Mouse (Mus musculus) liver, embryonic 12.5 days (tissue): Measurements from ENCODE around the gene Flot1. TPM values are rescaled to one million over a fixed set of nuclear protein-coding genes. Genes with fewer than 3 reads are reported as not detected.

Experiments
- ATAC-seq: fragments of 200-750 bp; cut with Nextera tagmentation; 2 replicates; pipeline ENCODE4 v1.8.0; 2017; ENCODE audit warnings: moderate number of reproducible peaks, mild to moderate bottlenecking, moderate library complexity
- H3K27ac ChIP-seq: fragments of 300-500 bp; sonication (generic); 2 replicates; pipeline ENCODE4 v1.5.1; 2016; ENCODE audit warnings: mild to moderate bottlenecking
- H3K27me3 ChIP-seq: fragments of 300-500 bp; sonication (generic); replicated peaks from 2 replicates; pipeline ENCODE4 v1.6.1; 2016; ENCODE audit warnings: mild to moderate bottlenecking, moderate library complexity
- H3K36me3 ChIP-seq: fragments of 300-500 bp; sonication (generic); 2 replicates; pipeline ENCODE4 v1.6.1; 2016; ENCODE audit warnings: mild to moderate bottlenecking, moderate library complexity
- H3K4me1 ChIP-seq: fragments of 300-500 bp; sonication (generic); 2 replicates; pipeline ENCODE4 v1.6.1; 2016
- H3K4me2 ChIP-seq: fragments of 300-500 bp; sonication (generic); 2 replicates; pipeline ENCODE4 v1.6.1; 2016; ENCODE audit warnings: mild to moderate bottlenecking, moderate library complexity
- H3K4me3 ChIP-seq: fragments of 300-500 bp; sonication (generic); 2 replicates; pipeline ENCODE4 v1.5.1; 2016; ENCODE audit warnings: mild to moderate bottlenecking, moderate library complexity
- H3K9ac ChIP-seq: fragments of 300-500 bp; sonication (generic); 2 replicates; pipeline ENCODE4 v1.6.1; 2016; ENCODE audit warnings: mild to moderate bottlenecking, moderate library complexity
- H3K9me3 ChIP-seq: fragments of 300-500 bp; sonication (generic); replicated peaks from 2 replicates; pipeline ENCODE4 v1.6.1; 2016; ENCODE audit warnings: mild to moderate bottlenecking, moderate library complexity
- WGBS: fragments of 180-500 bp; shearing (Covaris S2); methylation state at CpG from one replicate; pipeline ENCODE4 v1.1.7; 2016; ENCODE audit not compliant: insufficient replicate concordance; 5-methylcytosine and 5-hydroxymethylcytosine counted together
- polyA plus RNA-seq: library from polyadenylated mRNA; unstranded; fragments of >200 nt; fragmentation: Nextera tagmentation; extraction: Ambion mirVana; gene quantifications from 2 replicates; pipeline ENCODE4 v1.2.1, GENCODE M21; 2016

Gene Flot1
- polyA plus RNA-seq, 1 experiment from 2014 or later = 43.1 TPM

- ATAC-seq = no peak
- Histone ChIP-seq H3K4me3 (no peak overlapping the region), H3K4me1 (peaks cover 39% of the 10 kb centered on the region), H3K9me3 (no peaks in the 10 kb centered on the region), H3K9ac (no peak overlapping the region), H3K36me3 (no peaks in the 10 kb centered on the region), H3K4me2 (no peak overlapping the region), H3K27me3 (no peaks in the 10 kb centered on the region), H3K27ac (peak overlapping the region; percentile 18; the same call in 1 of the 2 replicates)
- WGBS = 72% methylated on average over 6 of the region's 6 CpGs
Measured at GRCm38 (mm10) chr17:35812736-35813135, 10.3 kb upstream of the Flot1 start.

DNA sequence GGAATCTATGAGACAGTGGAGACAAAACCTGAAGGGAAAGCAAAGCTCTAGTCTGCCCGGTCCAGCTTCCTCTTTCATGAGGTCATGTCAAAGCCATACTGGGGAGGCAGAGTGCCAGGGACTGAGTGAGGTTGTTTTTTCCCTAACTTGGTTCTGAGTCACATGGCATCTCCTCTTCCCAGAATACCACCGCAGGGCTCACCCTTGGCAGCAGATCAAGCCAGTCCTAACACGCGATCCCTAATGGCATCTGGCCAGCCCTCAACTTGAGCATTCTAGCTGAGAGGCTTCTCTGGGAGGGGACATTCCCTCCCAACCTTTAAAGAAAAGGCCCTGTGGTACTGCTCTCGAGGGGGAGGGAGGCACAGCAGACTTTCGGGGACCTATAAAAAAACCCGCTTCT lies 9.8 kb upstream of the Flot1 start:
- H3K27me3 ChIP-seq = no peaks in the 10 kb centered on the region
- WGBS = 69% methylated on average over 7 of the region's 7 CpGs
- H3K9ac ChIP-seq = no peak overlapping the region
- 0 out of 2 replicates have a peak, but pooled peaks have one; percentile 16 for ATAC-seq
- peak overlapping the region; percentile 18; the same call in 1 of the 2 replicates for H3K27ac ChIP-seq
- no peaks in the 10 kb centered on the region for H3K9me3 ChIP-seq
- no peaks in the 10 kb centered on the region for H3K36me3 ChIP-seq
- H3K4me1 ChIP-seq = peaks cover 39% of the 10 kb centered on the region
- H3K4me2 ChIP-seq = no peak overlapping the region
- H3K4me3 ChIP-seq = no peak overlapping the region

DNA sequence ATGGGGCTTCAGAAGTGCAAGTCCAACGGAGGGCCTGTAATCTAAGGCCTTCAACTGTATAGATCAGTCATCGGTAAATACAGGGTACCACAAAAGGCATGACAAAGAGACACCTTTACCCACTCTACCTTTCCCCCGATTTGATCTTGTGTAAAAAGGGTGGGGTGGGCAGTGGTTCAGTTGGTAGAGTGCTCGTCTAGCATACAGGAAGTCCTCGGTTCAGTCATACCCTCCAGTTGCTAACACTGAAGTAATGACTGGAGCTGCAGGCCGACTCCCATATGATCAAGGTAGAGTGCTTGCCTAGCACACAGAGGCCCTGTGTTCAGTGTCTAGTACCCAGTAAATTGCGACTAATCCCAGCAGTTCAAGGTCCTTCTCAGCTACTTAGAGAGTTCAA lies 9.4 kb upstream of the Flot1 start:
- 55% methylated on average over 7 of the region's 7 CpGs for WGBS
- no peak overlapping the region for H3K9ac ChIP-seq
- no peak overlapping the region for H3K27ac ChIP-seq
- no peak overlapping the region for H3K4me3 ChIP-seq
- no peak for ATAC-seq
- H3K9me3 ChIP-seq = no peaks in the 10 kb centered on the region
- no peaks in the 10 kb centered on the region for H3K27me3 ChIP-seq
- H3K36me3 ChIP-seq = no peaks in the 10 kb centered on the region
- H3K4me2 ChIP-seq = no peak overlapping the region
- peaks cover 39% of the 10 kb centered on the region for H3K4me1 ChIP-seq

DNA sequence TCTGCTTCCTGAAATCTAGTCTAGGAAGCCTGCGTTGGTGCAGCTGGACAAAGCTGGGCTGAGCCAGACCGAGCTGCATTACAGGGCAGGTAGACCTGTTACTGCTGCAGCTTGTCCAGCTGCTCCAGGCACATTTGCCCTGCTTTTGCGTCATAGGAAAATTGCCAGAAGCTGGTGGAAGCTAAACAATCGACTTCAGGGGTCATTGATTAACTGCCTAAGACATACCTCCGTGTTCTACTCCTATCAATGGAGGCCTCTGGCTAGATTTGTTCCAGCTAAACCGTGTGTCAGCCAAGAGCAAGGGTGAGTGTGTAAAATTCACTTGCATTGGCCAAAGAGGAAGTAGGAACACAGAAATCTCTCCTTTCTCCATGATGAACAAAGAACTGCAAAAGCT lies 8.4 kb upstream of the Flot1 start:
- Histone ChIP-seq H3K4me3 (no peak overlapping the region), H3K27ac (no peak overlapping the region), H3K27me3 (no peaks in the 10 kb centered on the region), H3K9ac (no peak overlapping the region), H3K4me1 (peaks cover 44% of the 10 kb centered on the region), H3K4me2 (no peak overlapping the region), H3K9me3 (no peaks in the 10 kb centered on the region), H3K36me3 (no peaks in the 10 kb centered on the region)
- ATAC-seq = no peak
- 58% methylated on average over 6 of the region's 6 CpGs for WGBS

- ATAC-seq = no peak
- Histone ChIP-seq H3K9me3 (no peaks in the 10 kb centered on the region), H3K36me3 (no peaks in the 10 kb centered on the region), H3K27ac (no peak overlapping the region), H3K4me3 (no peak overlapping the region), H3K27me3 (no peaks in the 10 kb centered on the region), H3K4me1 (peaks cover 54% of the 10 kb centered on the region), H3K9ac (no peak overlapping the region), H3K4me2 (no peak overlapping the region)
- 61% methylated on average over 7 of the region's 7 CpGs for WGBS
Measured at GRCm38 (mm10) chr17:35815836-35816235, 7.2 kb upstream of the Flot1 start.

DNA sequence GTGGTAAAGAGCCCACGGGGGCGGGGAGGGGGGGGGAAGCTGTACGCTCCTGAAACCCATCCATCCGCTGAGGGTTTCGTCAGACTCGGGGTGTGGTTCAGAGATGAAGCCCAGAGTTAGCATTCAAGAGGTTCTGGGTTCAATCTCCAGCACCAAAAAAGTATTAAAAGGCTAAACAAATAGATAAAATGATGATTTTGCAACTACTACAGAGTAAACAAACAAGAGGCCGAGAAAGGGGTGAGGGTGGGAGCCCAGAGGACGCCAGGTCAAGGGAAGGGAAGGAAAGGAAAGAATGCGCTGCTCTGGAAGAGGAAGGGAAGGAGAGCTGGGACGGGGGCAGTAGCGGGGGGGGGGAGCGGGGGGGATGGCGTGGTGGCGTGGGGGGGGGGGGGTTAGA lies 6.3 kb upstream of the Flot1 start:
- H3K27ac ChIP-seq = no peak overlapping the region
- no peaks in the 10 kb centered on the region for H3K9me3 ChIP-seq
- no peak overlapping the region for H3K4me3 ChIP-seq
- peaks cover 55% of the 10 kb centered on the region for H3K4me1 ChIP-seq
- no peak for ATAC-seq
- no peaks in the 10 kb centered on the region for H3K36me3 ChIP-seq
- H3K9ac ChIP-seq = no peak overlapping the region
- H3K27me3 ChIP-seq = no peaks in the 10 kb centered on the region
- 45% methylated on average over 11 of the region's 14 CpGs for WGBS
- H3K4me2 ChIP-seq = no peak overlapping the region

- Histone ChIP-seq H3K4me2 (no peak overlapping the region), H3K27me3 (no peaks in the 10 kb centered on the region), H3K27ac (no peak overlapping the region), H3K4me1 (peaks cover 59% of the 10 kb centered on the region), H3K4me3 (no peak overlapping the region), H3K36me3 (no peaks in the 10 kb centered on the region), H3K9me3 (no peaks in the 10 kb centered on the region), H3K9ac (no peak overlapping the region)
- no peak for ATAC-seq
- 68% methylated on average over 10 of the region's 10 CpGs for WGBS
Measured at GRCm38 (mm10) chr17:35817226-35817625, 5.8 kb upstream of the Flot1 start.

- H3K4me2 ChIP-seq = peak overlapping the region; percentile 95
- H3K9ac ChIP-seq = no peak overlapping the region
- 28% methylated on average over 5 of the region's 5 CpGs for WGBS
- no peaks in the 10 kb centered on the region for H3K9me3 ChIP-seq
- peak overlapping the region; percentile 97 for H3K27ac ChIP-seq
- H3K4me3 ChIP-seq = no peak overlapping the region
- ATAC-seq = no peak
- H3K27me3 ChIP-seq = no peaks in the 10 kb centered on the region
- peaks cover 70% of the 10 kb centered on the region for H3K4me1 ChIP-seq
- peaks cover 5% of the 10 kb centered on the region for H3K36me3 ChIP-seq
Measured at GRCm38 (mm10) chr17:35820111-35820510, 2.9 kb upstream of the Flot1 start.

DNA sequence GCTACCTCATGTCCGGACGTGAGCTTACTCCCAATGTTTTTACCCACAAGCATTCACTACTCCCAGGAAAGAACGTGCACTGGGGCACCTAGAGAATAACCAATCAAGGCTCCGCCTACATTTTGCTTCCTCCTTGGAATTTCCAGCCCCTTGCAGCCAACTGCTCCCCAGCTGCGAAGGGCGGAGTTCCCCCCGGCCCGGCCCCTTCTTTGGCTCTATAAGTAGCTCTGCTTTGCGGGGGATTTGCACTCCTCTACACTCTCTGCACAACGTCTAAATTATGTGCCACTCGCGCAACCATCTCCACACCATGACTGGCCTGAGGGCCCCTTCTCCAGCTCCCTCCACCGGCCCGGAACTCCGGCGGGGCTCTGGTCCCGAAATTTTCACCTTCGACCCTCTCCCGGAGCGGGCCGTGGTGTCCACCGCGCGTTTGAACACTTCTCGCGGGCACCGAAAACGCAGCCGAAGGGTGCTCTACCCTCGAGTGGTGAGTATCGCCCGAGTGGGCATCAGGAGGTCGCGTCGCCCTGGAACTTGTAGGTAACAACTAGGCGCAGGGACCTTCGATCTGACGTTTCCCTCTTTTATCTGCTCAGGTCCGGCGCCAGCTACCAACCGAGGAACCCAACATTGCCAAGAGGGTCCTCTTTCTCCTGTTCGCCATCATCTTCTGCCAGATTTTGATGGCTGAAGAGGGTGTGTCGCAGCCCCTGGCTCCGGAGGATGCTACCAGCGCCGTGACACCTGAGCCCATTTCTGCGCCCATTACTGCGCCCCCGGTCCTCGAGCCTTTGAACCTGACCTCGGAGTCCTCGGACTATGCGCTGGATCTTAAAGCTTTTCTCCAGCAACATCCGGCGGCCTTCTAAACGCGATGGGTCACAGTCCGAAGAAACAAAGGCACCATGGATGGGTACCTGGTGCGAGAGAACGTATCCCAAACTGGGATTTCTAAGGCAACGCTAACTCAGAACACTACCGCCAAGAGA lies 1.3 kb upstream of the Flot1 start, which contains the start of gene Ier3:
TSS of gene Ier3 (plus strand) at position 246 of the 992 bp plus-strand sequence.
- peak within 1 kb of the TSS; percentile 81 for H3K4me3 ChIP-seq
- H3K9me3 ChIP-seq = no peaks in the 10 kb centered on the region
- peak; percentile 43 for ATAC-seq
- H3K27ac ChIP-seq = peak within 1 kb of the TSS; percentile 97
- peak within 1 kb of the TSS; percentile 85 for H3K9ac ChIP-seq
- H3K27me3 ChIP-seq = no peaks in the 10 kb centered on the region
- under 1% methylated on average over 62 of the region's 62 CpGs for WGBS
- peak within 1 kb of the TSS; percentile 95 for H3K4me2 ChIP-seq
- peaks cover 21% of the 10 kb centered on the region for H3K36me3 ChIP-seq
- H3K4me1 ChIP-seq = peaks cover 72% of the 10 kb centered on the region

- Histone ChIP-seq H3K9ac (peak overlapping the region; percentile 85), H3K4me3 (peak overlapping the region; percentile 81), H3K4me2 (peak overlapping the region; percentile 95), H3K27me3 (no peaks in the 10 kb centered on the region), H3K36me3 (peaks cover 29% of the 10 kb centered on the region), H3K9me3 (no peaks in the 10 kb centered on the region), H3K27ac (peak overlapping the region; percentile 97), H3K4me1 (peaks cover 70% of the 10 kb centered on the region)
- 0% methylated on average over 11 of the region's 11 CpGs for WGBS
- peak; percentile 0; the same call in 1 of the 2 replicates for ATAC-seq
Measured at GRCm38 (mm10) chr17:35822564-35822963, 466 bp upstream of the Flot1 start.

- Histone ChIP-seq H3K36me3 (peaks cover 41% of the 10 kb centered on the region), H3K4me3 (peak overlapping the region; percentile 81), H3K9ac (peak overlapping the region; percentile 85), H3K4me1 (peaks cover 73% of the 10 kb centered on the region), H3K27ac (peak overlapping the region; percentile 97), H3K27me3 (no peaks in the 10 kb centered on the region), H3K4me2 (peak overlapping the region; percentile 95), H3K9me3 (no peaks in the 10 kb centered on the region)
- ATAC-seq = no peak
- WGBS = 60% methylated on average over 7 of the region's 7 CpGs
Measured at GRCm38 (mm10) chr17:35824402-35824801, 1.4 kb downstream of the Flot1 start.

DNA sequence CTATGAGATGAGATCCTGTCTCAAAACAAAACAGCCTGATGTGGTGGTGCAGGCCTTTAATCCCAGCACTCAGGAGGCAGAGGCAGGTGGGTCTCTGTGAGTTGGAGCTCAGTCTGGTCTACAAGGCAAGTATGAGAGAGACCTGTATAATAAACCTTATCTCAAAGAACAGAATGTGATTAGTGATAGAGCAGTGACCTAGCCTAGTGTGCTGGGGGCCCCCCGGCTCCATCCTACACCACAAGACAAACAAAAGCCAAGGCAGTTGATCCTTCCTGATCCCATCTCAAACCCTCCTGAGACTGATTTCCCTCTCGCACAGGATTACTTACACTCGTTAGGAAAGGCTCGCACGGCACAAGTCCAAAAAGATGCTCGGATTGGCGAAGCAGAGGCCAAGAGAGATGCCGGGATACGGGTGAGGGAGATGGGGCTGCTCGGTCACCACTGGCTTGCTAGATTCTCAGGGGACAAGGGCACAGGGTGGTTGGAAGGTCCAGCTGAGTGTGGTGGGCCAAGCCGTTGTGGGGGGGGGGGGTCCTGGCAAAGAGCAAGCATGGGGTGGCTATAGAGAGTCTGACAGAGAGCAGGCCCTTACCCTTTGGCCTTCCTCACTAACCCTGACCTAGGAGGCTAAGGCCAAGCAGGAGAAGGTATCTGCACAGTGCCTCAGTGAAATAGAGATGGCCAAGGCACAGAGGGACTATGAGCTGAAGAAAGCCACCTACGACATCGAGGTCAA lies 2.2 kb downstream of the Flot1 start:
- H3K27me3 ChIP-seq = no peaks in the 10 kb centered on the region
- peak overlapping the region; percentile 85; the same call in 1 of the 2 replicates for H3K9ac ChIP-seq
- peak; percentile 18; the same call in 1 of the 2 replicates for ATAC-seq
- H3K9me3 ChIP-seq = no peaks in the 10 kb centered on the region
- WGBS = 77% methylated on average over 13 of the region's 13 CpGs
- peaks cover 73% of the 10 kb centered on the region for H3K4me1 ChIP-seq
- H3K36me3 ChIP-seq = peaks cover 44% of the 10 kb centered on the region
- peak overlapping the region; percentile 95 for H3K4me2 ChIP-seq
- H3K4me3 ChIP-seq = no peak overlapping the region
- peak overlapping the region; percentile 97 for H3K27ac ChIP-seq
